ENCODE assay signal across 14 mouse cellular contexts in genomic region chr9:56682826-56683225, GRCm38 (mm10).
"Had no signal": no experiment of that assay in that cellular context is flagged by ENCODE, and none has a peak within 500 bp of the region (broad histone marks: within the 10 kb centered on the region; RNA-seq: fewer than 3 reads in every experiment).

No protein-coding gene starts in this region.

- ATAC-seq: liver, postnatal 0 days; lung, postnatal 0 days had no signal

- H3K36me3 ChIP-seq: limb, embryonic 12.5 days; limb, embryonic 15.5 days; midbrain, embryonic 12.5 days had no signal

- H3K27me3 ChIP-seq: limb, embryonic 12.5 days; limb, embryonic 15.5 days; midbrain, embryonic 12.5 days had no signal

- DNase-seq: kidney, adult 18-20 months; kidney, postnatal 25 days; liver, postnatal 0 days; lung, embryonic 14.5 days; thymus, adult 18-20 months; thymus, postnatal 4 days had no signal

- H3K4me3 ChIP-seq: limb, embryonic 12.5 days; limb, embryonic 15.5 days; midbrain, embryonic 12.5 days had no signal

- H3K9me3 ChIP-seq: limb, embryonic 12.5 days; limb, embryonic 15.5 days; midbrain, embryonic 12.5 days had no signal

- H3K27ac ChIP-seq: kidney, postnatal 0 days; limb, embryonic 12.5 days; limb, embryonic 15.5 days; liver, embryonic 14.5 days; macrophage; midbrain, embryonic 12.5 days had no signal

- H3K4me2 ChIP-seq: limb, embryonic 12.5 days; limb, embryonic 15.5 days; liver, embryonic 11.5 days; lung, embryonic 14.5 days; midbrain, embryonic 12.5 days had no signal

- H3K9ac ChIP-seq: limb, embryonic 12.5 days; limb, embryonic 15.5 days; liver, embryonic 14.5 days; liver, postnatal 0 days; lung, embryonic 14.5 days; midbrain, embryonic 12.5 days had no signal
